Mouse (Mus musculus): ENCODE measurements around the gene Boll. TPM values are rescaled to one million over a fixed set of nuclear protein-coding genes. Genes with fewer than 3 reads are reported as not detected.

The Boll gene
- polyA plus RNA-seq (2014; fragmentation: Nextera tagmentation; extraction: Ambion mirVana), result 0.39 and 0.80 TPM in 2 replicates

GRCm38 (mm10) chr1:55363044-55363565 is at the start of gene Boll:
Gene Boll (minus strand): TSS chr1:55363469.
- Histone ChIP-seq H3K27ac (replicated peaks in 1 of 2; ENCODE audit: control insufficient read depth in 1 of 2, insufficient read depth in 1 of 2, low read depth in 2 of 2, low read length in 2 of 2) (no peak within 1 kb of the TSS), H3K27me3 (ENCODE audit: control insufficient read depth, insufficient read depth, low read length) (peaks cover 17% of the 10 kb centered on the region), H3K4me2 (ENCODE audit: low read length) (peak within 1 kb of the TSS; percentile 76), H3K36me3 (ENCODE audit: control insufficient read depth, insufficient read depth, low read length) (no peaks in the 10 kb centered on the region), H3K4me1 (ENCODE audit: control insufficient read depth in 2 of 2, insufficient read depth in 2 of 2, low read length in 2 of 2) (peaks cover 0 to 4% of the 10 kb centered on the region in 2 experiments; a peak in 2 of 4 replicates), H3K9ac (ENCODE audit: low read length) (peak within 1 kb of the TSS; percentile 56), H3K9me3 (ENCODE audit: control insufficient read depth, low read length) (peaks cover 7% of the 10 kb centered on the region), H3K4me3 (ENCODE audit: control insufficient read depth in 1 of 2, insufficient read depth in 1 of 2, low read depth in 1 of 2, low read length in 2 of 2) (peak within 1 kb of the TSS; percentile 52 to 67)
- WGBS, result 12% methylated on average over 60 of the region's 68 CpGs
- ATAC-seq (ENCODE audit: insufficient number of reproducible peaks, insufficient read depth, low FRiP score, low read depth), result no peak

GRCm38 (mm10) chr1:55412569-55412968 is 49.3 kb upstream of the Boll start:
- H3K4me3 ChIP-seq (ENCODE audit: control insufficient read depth in 1 of 2, insufficient read depth in 1 of 2, low read depth in 1 of 2, low read length in 2 of 2), result no peak overlapping the region

GRCm38 (mm10) chr1:55411079-55411478 is 47.8 kb upstream of the Boll start:
- Histone ChIP-seq H3K4me3 (ENCODE audit: control insufficient read depth in 1 of 2, insufficient read depth in 1 of 2, low read depth in 1 of 2, low read length in 2 of 2) (no peak overlapping the region), H3K27me3 (ENCODE audit: control insufficient read depth, insufficient read depth, low read length) (0 out of 2 replicates have a peak, but pooled peaks cover 8% of the 10 kb centered on the region), H3K36me3 (ENCODE audit: control insufficient read depth, insufficient read depth, low read length) (no peaks in the 10 kb centered on the region), H3K9me3 (ENCODE audit: control insufficient read depth, low read length) (no peaks in the 10 kb centered on the region), H3K4me1 (ENCODE audit: control insufficient read depth in 2 of 2, insufficient read depth in 2 of 2, low read length in 2 of 2) (peaks cover 3% of the 10 kb centered on the region in 2 experiments; a peak in 1 of 4 replicates), H3K27ac (replicated peaks in 1 of 2; ENCODE audit: control insufficient read depth in 1 of 2, insufficient read depth in 1 of 2, low read depth in 2 of 2, low read length in 2 of 2) (no peak overlapping the region), H3K9ac (ENCODE audit: low read length) (no peak overlapping the region), H3K4me2 (ENCODE audit: low read length) (no peak overlapping the region)
- ATAC-seq (ENCODE audit: insufficient number of reproducible peaks, insufficient read depth, low FRiP score, low read depth), result no peak
- WGBS, result 55% methylated on average over 2 of the region's 2 CpGs

More at GRCm38 (mm10) chr1:55412569-55412968, 49.3 kb upstream of the Boll start:
- Histone ChIP-seq H3K36me3 (ENCODE audit: control insufficient read depth, insufficient read depth, low read length) (no peaks in the 10 kb centered on the region), H3K9ac (ENCODE audit: low read length) (no peak overlapping the region), H3K27ac (replicated peaks in 1 of 2; ENCODE audit: control insufficient read depth in 1 of 2, insufficient read depth in 1 of 2, low read depth in 2 of 2, low read length in 2 of 2) (no peak overlapping the region), H3K27me3 (ENCODE audit: control insufficient read depth, insufficient read depth, low read length) (0 out of 2 replicates have a peak, but pooled peaks cover 5% of the 10 kb centered on the region), H3K4me2 (ENCODE audit: low read length) (no peak overlapping the region), H3K4me1 (ENCODE audit: control insufficient read depth in 2 of 2, insufficient read depth in 2 of 2, low read length in 2 of 2) (no peaks in the 10 kb centered on the region), H3K9me3 (ENCODE audit: control insufficient read depth, low read length) (no peaks in the 10 kb centered on the region)
- 89% methylated on average over 6 of the region's 6 CpGs for WGBS
- no peak for ATAC-seq (ENCODE audit: insufficient number of reproducible peaks, insufficient read depth, low FRiP score, low read depth)

GRCm38 (mm10) chr1:55410670-55411069 is 47.4 kb upstream of the Boll start:
- no peak overlapping the region for H3K4me3 ChIP-seq (ENCODE audit: control insufficient read depth in 1 of 2, insufficient read depth in 1 of 2, low read depth in 1 of 2, low read length in 2 of 2)
- H3K4me1 ChIP-seq (ENCODE audit: control insufficient read depth in 2 of 2, insufficient read depth in 2 of 2, low read length in 2 of 2), result peaks cover 3% of the 10 kb centered on the region in 2 experiments; a peak in 1 of 4 replicates
- no peak for ATAC-seq (ENCODE audit: insufficient number of reproducible peaks, insufficient read depth, low FRiP score, low read depth)
- whole genome bisulfite sequencing, result 62% methylated on average over 2 of the region's 2 CpGs
- H3K27ac ChIP-seq (replicated peaks in 1 of 2; ENCODE audit: control insufficient read depth in 1 of 2, insufficient read depth in 1 of 2, low read depth in 2 of 2, low read length in 2 of 2), result no peak overlapping the region
- no peak overlapping the region for H3K9ac ChIP-seq (ENCODE audit: low read length)
- no peaks in the 10 kb centered on the region for H3K9me3 ChIP-seq (ENCODE audit: control insufficient read depth, low read length)
- no peaks in the 10 kb centered on the region for H3K36me3 ChIP-seq (ENCODE audit: control insufficient read depth, insufficient read depth, low read length)
- 0 out of 2 replicates have a peak, but pooled peaks cover 8% of the 10 kb centered on the region for H3K27me3 ChIP-seq (ENCODE audit: control insufficient read depth, insufficient read depth, low read length)
- no peak overlapping the region for H3K4me2 ChIP-seq (ENCODE audit: low read length)

- Histone ChIP-seq H3K4me2 (ENCODE audit: low read length) (peak overlapping the region; percentile 99), H3K4me3 (ENCODE audit: control insufficient read depth in 1 of 2, insufficient read depth in 1 of 2, low read depth in 1 of 2, low read length in 2 of 2) (peak overlapping the region; percentile 77 to 82), H3K36me3 (ENCODE audit: control insufficient read depth, insufficient read depth, low read length) (no peaks in the 10 kb centered on the region), H3K9ac (ENCODE audit: low read length) (peak overlapping the region; percentile 73), H3K9me3 (ENCODE audit: control insufficient read depth, low read length) (no peaks in the 10 kb centered on the region), H3K4me1 (ENCODE audit: control insufficient read depth in 2 of 2, insufficient read depth in 2 of 2, low read length in 2 of 2) (peaks cover 6 to 7% of the 10 kb centered on the region in 2 experiments; a peak in 3 of 4 replicates), H3K27ac (replicated peaks in 1 of 2; ENCODE audit: control insufficient read depth in 1 of 2, insufficient read depth in 1 of 2, low read depth in 2 of 2, low read length in 2 of 2) (peak overlapping the region in 1 of 2 experiments; percentile 28; a peak in 2 of 4 replicates), H3K27me3 (ENCODE audit: control insufficient read depth, insufficient read depth, low read length) (peaks cover 13% of the 10 kb centered on the region; the same call in 1 of the 2 replicates)
- WGBS, result 3% methylated on average over 33 of the region's 35 CpGs
- ATAC-seq (ENCODE audit: insufficient number of reproducible peaks, insufficient read depth, low FRiP score, low read depth), result 0 out of 2 replicates have a peak, but pooled peaks have one; percentile 2
Observed at GRCm38 (mm10) chr1:55406531-55407375, 43.5 kb upstream of the Boll start.

GRCm38 (mm10) chr1:55406023-55406413 is 42.7 kb upstream of the Boll start:
- Histone ChIP-seq H3K27me3 (ENCODE audit: control insufficient read depth, insufficient read depth, low read length) (peaks cover 14% of the 10 kb centered on the region; the same call in 1 of the 2 replicates), H3K4me1 (ENCODE audit: control insufficient read depth in 2 of 2, insufficient read depth in 2 of 2, low read length in 2 of 2) (peaks cover 6 to 7% of the 10 kb centered on the region in 2 experiments; a peak in 3 of 4 replicates), H3K36me3 (ENCODE audit: control insufficient read depth, insufficient read depth, low read length) (no peaks in the 10 kb centered on the region), H3K4me2 (ENCODE audit: low read length) (peak overlapping the region; percentile 99), H3K27ac (replicated peaks in 1 of 2; ENCODE audit: control insufficient read depth in 1 of 2, insufficient read depth in 1 of 2, low read depth in 2 of 2, low read length in 2 of 2) (peak overlapping the region in 1 of 2 experiments; percentile 28; a peak in 1 of 4 replicates), H3K9ac (ENCODE audit: low read length) (peak overlapping the region; percentile 73), H3K4me3 (ENCODE audit: control insufficient read depth in 1 of 2, insufficient read depth in 1 of 2, low read depth in 1 of 2, low read length in 2 of 2) (peak overlapping the region; percentile 77 to 82), H3K9me3 (ENCODE audit: control insufficient read depth, low read length) (no peaks in the 10 kb centered on the region)
- under 1% methylated on average over 33 of the region's 42 CpGs for WGBS
- ATAC-seq (ENCODE audit: insufficient number of reproducible peaks, insufficient read depth, low FRiP score, low read depth), result peak; percentile 47

GRCm38 (mm10) chr1:55405272-55406022 is 42.2 kb upstream of the Boll start, which contains the start of gene Plcl1:
Gene Plcl1 (plus strand): TSS chr1:55405921.
- WGBS, result 3% methylated on average over 46 of the region's 51 CpGs
- Histone ChIP-seq H3K4me3 (ENCODE audit: control insufficient read depth in 1 of 2, insufficient read depth in 1 of 2, low read depth in 1 of 2, low read length in 2 of 2) (peak within 1 kb of the TSS; percentile 77 to 82), H3K27ac (replicated peaks in 1 of 2; ENCODE audit: control insufficient read depth in 1 of 2, insufficient read depth in 1 of 2, low read depth in 2 of 2, low read length in 2 of 2) (peak within 1 kb of the TSS in 1 of 2 experiments; percentile 28; a peak in 2 of 4 replicates), H3K9ac (ENCODE audit: low read length) (peak within 1 kb of the TSS; percentile 73), H3K36me3 (ENCODE audit: control insufficient read depth, insufficient read depth, low read length) (no peaks in the 10 kb centered on the region), H3K27me3 (ENCODE audit: control insufficient read depth, insufficient read depth, low read length) (peaks cover 16% of the 10 kb centered on the region; the same call in 1 of the 2 replicates), H3K9me3 (ENCODE audit: control insufficient read depth, low read length) (no peaks in the 10 kb centered on the region), H3K4me1 (ENCODE audit: control insufficient read depth in 2 of 2, insufficient read depth in 2 of 2, low read length in 2 of 2) (peaks cover 6 to 7% of the 10 kb centered on the region in 2 experiments; a peak in 3 of 4 replicates), H3K4me2 (ENCODE audit: low read length) (peak within 1 kb of the TSS; percentile 99)
- peak; percentile 97 for ATAC-seq (ENCODE audit: insufficient number of reproducible peaks, insufficient read depth, low FRiP score, low read depth)
